12 mouse cellular contexts compared by ENCODE assay signal in genomic region chr1:162871701-162872311, GRCm38 (mm10). TPM values are rescaled to one million over a fixed set of nuclear protein-coding genes. Genes with fewer than 3 reads are reported as not detected.
DNase-seq lines count a peak whose midpoint lies in the region; ATAC-seq and TF ChIP-seq lines count a peak whose summit lies in the region.
"Had no signal": no experiment of that assay in that cellular context is flagged by ENCODE, and none has a peak within 500 bp of the region (broad histone marks: within the 10 kb centered on the region; RNA-seq: fewer than 3 reads in every experiment).

No protein-coding gene starts in this region.

- H3K27me3 ChIP-seq in limb, embryonic 12.5 days: no peaks in the 10 kb centered on the region
- H3K27me3 ChIP-seq: CH12.LX; megakaryocyte, embryonic 14.5 days had no signal

- ATAC-seq in limb, embryonic 12.5 days (ENCODE audit: insufficient number of reproducible peaks, insufficient read depth, low FRiP score, low TSS enrichment, low read depth): peak; percentile 80
- ATAC-seq: forebrain, embryonic 16.5 days had no signal

- no peak for TF ChIP-seq CTCF in gastrocnemius, adult 2 months (IDR thresholded peaks at IDR 0.05)

- peak overlapping the region; percentile 38 for H3K4me2 ChIP-seq in limb, embryonic 12.5 days

- H3K4me3 ChIP-seq in gastrocnemius, adult 2 months: no peak overlapping the region
- H3K4me3 ChIP-seq in limb, embryonic 12.5 days (replicated peaks): no peak overlapping the region
- H3K4me3 ChIP-seq: megakaryocyte, embryonic 14.5 days had no signal

- H3K9ac ChIP-seq in limb, embryonic 12.5 days (replicated peaks): no peak overlapping the region

- intact Hi-C loops in gastrocnemius, adult 2 months (cut with DNase I): no loop called here
- intact Hi-C loops in gastrocnemius, postnatal 36 days (cut with DNase I): no loop called here
- intact Hi-C loops in left cerebral cortex, postnatal 14 days (cut with DNase I): no loop called here

- H3K4me1 ChIP-seq in limb, embryonic 12.5 days (replicated peaks): peaks cover 31% of the 10 kb centered on the region
- H3K4me1 ChIP-seq: megakaryocyte, embryonic 14.5 days had no signal

- peak overlapping the region; percentile 72 for H3K27ac ChIP-seq in gastrocnemius, adult 2 months
- H3K27ac ChIP-seq in limb, embryonic 12.5 days: peak overlapping the region; percentile 90

- no peaks in the 10 kb centered on the region for H3K36me3 ChIP-seq in limb, embryonic 12.5 days

- 0 out of 2 replicates have a peak, but pooled peaks cover 8% of the 10 kb centered on the region for H3K9me3 ChIP-seq in limb, embryonic 12.5 days
- H3K9me3 ChIP-seq: megakaryocyte, embryonic 14.5 days had no signal

- whole genome bisulfite sequencing in limb, embryonic 12.5 days: 18% methylated on average over 9 of the region's 9 CpGs

- DNase-seq in gastrocnemius, adult 2 months: no peak
- DNase-seq in gastrocnemius, postnatal 36 days: no peak
- DNase-seq in adrenal gland, postnatal 36 days: peak; percentile 33 to 46
- peak; percentile 70 for DNase-seq in hindlimb bud, embryonic 11.5 days (ENCODE audit: extremely low spot score, low read depth, low spot score)
- no peak for DNase-seq in spleen, postnatal 14 days (ENCODE audit: low spot score in 2 of 2)
- DNase-seq in right cerebral cortex, adult 18-20 months: no peak
- no peak for DNase-seq in left cerebral cortex, postnatal 14 days (ENCODE audit: low spot score in 2 of 2)
- DNase-seq: spleen, adult 18-20 months had no signal

RNA-seq across cellular contexts. Expression of gene Fmo1, which starts 5.4 kb away (rescaled TPM):
- total RNA-seq in gastrocnemius, adult 2 months (2021): 10 to 100 TPM; 13.4 to 14.1 TPM
- total RNA-seq in gastrocnemius, postnatal 36 days (2021): 10 to 100 TPM; 13.1 to 17.0 TPM
- 100 to 1,000 TPM; 158 to 352 TPM for total RNA-seq in adrenal gland, postnatal 36 days (2021)
- 3.2 and 4.7 TPM in 2 replicates for polyA plus RNA-seq in limb, embryonic 12.5 days (2016; fragmentation: Nextera tagmentation; extraction: Ambion mirVana)
- total RNA-seq in left cerebral cortex, postnatal 14 days (2021): 10 to 100 TPM; 21.1 to 22.2 TPM
- total RNA-seq: CH12.LX had no signal

RNA-seq across cellular contexts. Expression of gene Fmo2, which starts 26.7 kb away (rescaled TPM):
- total RNA-seq in gastrocnemius, adult 2 months (2021): 10 to 100 TPM; 16.3 to 17.7 TPM
- 10 to 100 TPM; 13.4 to 15.1 TPM for total RNA-seq in gastrocnemius, postnatal 36 days (2021)
- 10 to 100 TPM; 40.5 to 47.1 TPM for total RNA-seq in adrenal gland, postnatal 36 days (2021)
- polyA plus RNA-seq in limb, embryonic 12.5 days (2016; fragmentation: Nextera tagmentation; extraction: Ambion mirVana): 0.05 TPM in 1 of 2 replicates, not detected in the other
- 1 to 10 TPM in 1 of 2 experiments, under 1 TPM in 1; 0.66 to 1.7 TPM for total RNA-seq in left cerebral cortex, postnatal 14 days (2021)
- total RNA-seq: CH12.LX had no signal
- polyA plus RNA-seq: forebrain, embryonic 16.5 days had no signal

RNA-seq across cellular contexts. Expression of gene Fmo4, which starts 58.0 kb away (rescaled TPM):
- total RNA-seq in gastrocnemius, adult 2 months (2021): not detected
- under 1 TPM; 0.12 to 0.41 TPM for total RNA-seq in gastrocnemius, postnatal 36 days (2021)
- 1 to 10 TPM in 1 of 2 experiments, under 1 TPM in 1; 0.93 to 1.1 TPM for total RNA-seq in adrenal gland, postnatal 36 days (2021)
- 0.20 and 0.41 TPM in 2 replicates for polyA plus RNA-seq in limb, embryonic 12.5 days (2016; fragmentation: Nextera tagmentation; extraction: Ambion mirVana)
- under 1 TPM; 0.13 to 0.19 TPM for total RNA-seq in left cerebral cortex, postnatal 14 days (2021)
- total RNA-seq: CH12.LX had no signal

Comparison
In these comparisons a context has a peak if more than half of its experiments do, and no peak if none do; other contexts are left out.
1. DNase-seq: peak in adrenal gland, postnatal 36 days (2 of 2) and hindlimb bud, embryonic 11.5 days (single experiment); none in gastrocnemius, adult 2 months (single experiment), gastrocnemius, postnatal 36 days (0 of 2), spleen, postnatal 14 days (0 of 2), right cerebral cortex, adult 18-20 months (single experiment) and left cerebral cortex, postnatal 14 days (0 of 2).
2. RNA of gene Fmo1, which starts 5.4 kb away (total RNA-seq): 158 to 352 TPM in adrenal gland, postnatal 36 days; 21.1 to 22.2 TPM in left cerebral cortex, postnatal 14 days, 13.1 to 17.0 TPM in gastrocnemius, postnatal 36 days and 13.4 to 14.1 TPM in gastrocnemius, adult 2 months; every median in the first group is over 4 times any median in the second.
3. RNA of gene Fmo2, which starts 26.7 kb away (total RNA-seq): 40.5 to 47.1 TPM in adrenal gland, postnatal 36 days, 16.3 to 17.7 TPM in gastrocnemius, adult 2 months and 13.4 to 15.1 TPM in gastrocnemius, postnatal 36 days; 0.66 to 1.7 TPM in left cerebral cortex, postnatal 14 days; every median in the first group is over 4 times any median in the second.